Mouse (Mus musculus): ENCODE data around the gene Elmo2. TPM values are rescaled to one million over a fixed set of nuclear protein-coding genes. Genes with fewer than 3 reads are reported as not detected.

Gene Elmo2
- total and polyA plus RNA-seq, 3 experiments: 17.4 to 27.6 TPM; not detected in 1

DNA sequence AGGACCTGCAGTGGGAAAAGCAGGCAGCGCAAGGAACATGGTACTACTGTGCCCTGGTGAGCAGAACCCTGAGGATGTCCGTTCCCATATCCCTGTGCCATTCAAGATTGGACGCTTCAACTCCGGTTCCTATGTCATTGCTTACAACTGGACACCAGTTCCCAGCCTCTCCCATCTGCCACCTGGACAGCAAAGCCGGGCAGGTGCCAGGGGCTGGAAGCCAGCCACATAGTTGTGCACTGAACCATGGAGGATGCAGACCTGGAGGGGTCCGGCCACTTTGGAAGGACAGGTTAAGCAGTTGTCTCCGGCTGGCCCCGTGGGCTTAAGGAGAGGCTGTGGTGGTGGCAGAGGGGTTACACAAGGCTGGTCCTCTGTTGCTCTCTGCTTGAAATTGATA lies 73.9 kb downstream of the Elmo2 start (continued):
- TF ChIP-seq KAT2A (conservative IDR thresholded peaks at IDR 0.05; ENCODE audit: low read depth, low read length): no peak

GRCm38 (mm10) chr2:165250903-165251302 lies 75.4 kb downstream of the Elmo2 start:
- no peak overlapping the region for H3K4me3 ChIP-seq (ENCODE audit: control insufficient read depth in 1 of 2, insufficient read depth in 1 of 2, low read depth in 2 of 2, low read length in 2 of 2)
- H3K36me3 ChIP-seq (ENCODE audit: control insufficient read depth in 1 of 2, insufficient read depth in 2 of 2, low read length in 2 of 2): peaks cover 0 to 5% of the 10 kb centered on the region in 2 experiments; a peak in 2 of 4 replicates
- no peak for TF ChIP-seq GABPA (IDR thresholded peaks at IDR 0.05; ENCODE audit: low read depth, low read length)
- TF ChIP-seq EP300 (IDR thresholded peaks at IDR 0.05; ENCODE audit: low read depth in 1 of 2, low read length in 2 of 2): peak in 1 of 2 experiments; percentile 55; a peak in 2 of 4 replicates
- TF ChIP-seq USF2 (IDR thresholded peaks at IDR 0.05; ENCODE audit: borderline replicate concordance in 1 of 2, insufficient read depth in 1 of 2, low read depth in 1 of 2, low read length in 2 of 2): no peak
- TF ChIP-seq NRF1 (IDR thresholded peaks at IDR 0.05; ENCODE audit: insufficient read depth, low read depth, low read length, poor library complexity, severe bottlenecking): no peak

GRCm38 (mm10) chr2:165248967-165249366 lies 77.3 kb downstream of the Elmo2 start:
- no peak overlapping the region for H3K9ac ChIP-seq (ENCODE audit: control insufficient read depth, low read depth, low read length, poor library complexity, severe bottlenecking)
- H3K4me1 ChIP-seq (ENCODE audit: control insufficient read depth in 1 of 2, insufficient read depth in 2 of 2, low read length in 2 of 2): peaks cover 0 to 16% of the 10 kb centered on the region in 2 experiments; a peak in 2 of 4 replicates
- no peak overlapping the region for H3K4me3 ChIP-seq (ENCODE audit: control insufficient read depth in 1 of 2, insufficient read depth in 1 of 2, low read depth in 2 of 2, low read length in 2 of 2)
- H3K27ac ChIP-seq (ENCODE audit: control insufficient read depth, low read depth, low read length): no peak overlapping the region
- TF ChIP-seq NRF1 (IDR thresholded peaks at IDR 0.05; ENCODE audit: insufficient read depth, low read depth, low read length, poor library complexity, severe bottlenecking) (no peak), ZMIZ1 (IDR thresholded peaks at IDR 0.05; ENCODE audit: low read depth, low read length) (no peak), CTCF (IDR thresholded peaks at IDR 0.05 in 2 of 3, conservative IDR thresholded peaks at IDR 0.05 in 1 of 3; ENCODE audit: control insufficient read depth in 1 of 3, insufficient read depth in 1 of 3, low read depth in 2 of 3, low read length in 3 of 3, poor library complexity in 1 of 3, severe bottlenecking in 1 of 3) (no peak), MAX (IDR thresholded peaks at IDR 0.05; ENCODE audit: low read length) (no peak), ZC3H11A (IDR thresholded peaks at IDR 0.05; ENCODE audit: low read depth, low read length) (no peak), SIN3A (IDR thresholded peaks at IDR 0.05; ENCODE audit: low read length) (no peak), POLR2A (IDR thresholded peaks at IDR 0.05; ENCODE audit: control insufficient read depth in 1 of 2, insufficient read depth in 1 of 2, low read depth in 1 of 2, low read length in 2 of 2, poor library complexity in 1 of 2) (no peak), UBTF (IDR thresholded peaks at IDR 0.05; ENCODE audit: borderline replicate concordance, insufficient read depth, low read depth, low read length) (no peak), CHD1 (IDR thresholded peaks at IDR 0.05; ENCODE audit: low read depth, low read length) (no peak)
- peaks cover 0 to 5% of the 10 kb centered on the region in 2 experiments; a peak in 2 of 4 replicates for H3K36me3 ChIP-seq (ENCODE audit: control insufficient read depth in 1 of 2, insufficient read depth in 2 of 2, low read length in 2 of 2)
- DNase-seq (ENCODE audit: low read depth, low spot score): no peak
- H3K27me3 ChIP-seq (ENCODE audit: control insufficient read depth in 1 of 2, insufficient read depth in 2 of 2, low read length in 2 of 2): no peaks in the 10 kb centered on the region
- no peaks in the 10 kb centered on the region for H3K9me3 ChIP-seq (replicated peaks; ENCODE audit: insufficient read depth, low read length)
- H3K79me2 ChIP-seq (ENCODE audit: control insufficient read depth, insufficient read depth, low read length, poor library complexity): no peaks in the 10 kb centered on the region

More at GRCm38 (mm10) chr2:165250903-165251302, 75.4 kb downstream of the Elmo2 start:
- no peaks in the 10 kb centered on the region for H3K9me3 ChIP-seq (replicated peaks; ENCODE audit: insufficient read depth, low read length)
- no peaks in the 10 kb centered on the region for H3K27me3 ChIP-seq (ENCODE audit: control insufficient read depth in 1 of 2, insufficient read depth in 2 of 2, low read length in 2 of 2)
- DNase-seq (ENCODE audit: low read depth, low spot score): peak; percentile 62
- H3K9ac ChIP-seq (ENCODE audit: control insufficient read depth, low read depth, low read length, poor library complexity, severe bottlenecking): no peak overlapping the region
- no peaks in the 10 kb centered on the region for H3K79me2 ChIP-seq (ENCODE audit: control insufficient read depth, insufficient read depth, low read length, poor library complexity)
- peaks cover 0 to 16% of the 10 kb centered on the region in 2 experiments; a peak in 2 of 4 replicates for H3K4me1 ChIP-seq (ENCODE audit: control insufficient read depth in 1 of 2, insufficient read depth in 2 of 2, low read length in 2 of 2)
- H3K27ac ChIP-seq (ENCODE audit: control insufficient read depth, low read depth, low read length): peak overlapping the region; percentile 36

Data from MEL (cell line).